Mouse (Mus musculus): ENCODE measurements at regions not wholly inside any gene's neighbourhood (a gene's known extent, or its start where the extent isn't known, plus 50 kb on each side); places are given as distances from the start of the nearest gene placed in this dataset.
"Not testable (repeated sequence)": the region's sequence is repeated elsewhere in the genome, so short reads cannot be mapped to it uniquely, and the experiment has no call there.

DNA sequence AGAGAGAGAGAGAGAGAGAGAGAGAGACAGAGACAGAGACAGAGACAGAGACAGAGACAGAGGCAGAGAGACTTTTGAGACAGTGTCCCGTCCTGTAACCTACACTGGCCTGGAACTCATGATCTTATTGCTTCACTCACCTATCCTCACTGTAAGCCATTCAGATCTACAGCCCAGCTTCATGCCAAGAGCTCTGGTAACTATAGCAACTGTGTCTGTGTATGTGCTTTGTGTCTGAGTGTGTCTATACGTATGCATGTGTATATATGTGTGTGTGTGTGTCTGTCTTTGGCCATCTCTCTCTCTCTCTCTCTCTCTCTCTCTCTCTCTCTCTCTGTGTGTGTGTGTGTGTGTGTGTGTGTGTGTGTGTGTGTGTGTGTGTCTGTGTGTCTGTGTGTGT, 157.2 kb downstream of the Gxylt1 start:
- TF ChIP-seq POLR2A (IDR thresholded peaks at IDR 0.05; ENCODE audit: insufficient read depth, low read length); CTCF (IDR thresholded peaks at IDR 0.05; ENCODE audit: low read depth, low read length): not testable (repeated sequence)
